Mouse (Mus musculus) adrenal gland, adult (tissue): ENCODE measurements at regions not wholly inside any gene's neighbourhood (a gene's known extent, or its start where the extent isn't known, plus 50 kb on each side); places are given as distances from the start of the nearest gene placed in this dataset.

Source experiments
- DNase-seq, 2 experiments: peaks; one replicate each; pipeline ENCODE4 v3.0.0; 2022 to 2023; ENCODE audit warnings: low spot score in 1 of 2; ENCODE audit not compliant: inconsistent age in 2 of 2

- DNase-seq: no peak
Measured at GRCm38 (mm10) chr11:24677016-24677415, 599.2 kb downstream of the Bcl11a start.

GRCm38 (mm10) chr11:24679581-24679980 is 601.7 kb downstream of the Bcl11a start:
- no peak for DNase-seq

- no peak for DNase-seq
Measured at GRCm38 (mm10) chr11:24682423-24682822, 604.6 kb downstream of the Bcl11a start.

GRCm38 (mm10) chr11:24685545-24686467 is 608.0 kb downstream of the Bcl11a start:
- DNase-seq: no peak

- DNase-seq: no peak
Measured at GRCm38 (mm10) chr11:24688160-24688782, 610.4 kb downstream of the Bcl11a start.

GRCm38 (mm10) chr11:24689807-24690333 is 612.0 kb downstream of the Bcl11a start:
- DNase-seq: peak; percentile 70 to 90

- DNase-seq: no peak
Measured at GRCm38 (mm10) chr11:24693926-24694325, 616.1 kb downstream of the Bcl11a start.

GRCm38 (mm10) chr11:24695010-24695720 is 617.3 kb downstream of the Bcl11a start:
- DNase-seq: no peak

GRCm38 (mm10) chr11:24696561-24696960 is 618.7 kb downstream of the Bcl11a start:
- no peak for DNase-seq

GRCm38 (mm10) chr11:24708790-24709189 is 630.9 kb downstream of the Bcl11a start:
- DNase-seq: no peak

GRCm38 (mm10) chr11:24716539-24717287 is 638.9 kb downstream of the Bcl11a start:
- DNase-seq: no peak

- no peak for DNase-seq
Measured at GRCm38 (mm10) chr11:24724259-24724937, 646.5 kb downstream of the Bcl11a start.

- no peak for DNase-seq
Measured at GRCm38 (mm10) chr11:24726331-24726730, 648.5 kb downstream of the Bcl11a start.

- no peak for DNase-seq
Measured at GRCm38 (mm10) chr11:24727404-24727803, 649.5 kb downstream of the Bcl11a start.

- DNase-seq: no peak
Measured at GRCm38 (mm10) chr11:24731431-24731830, 653.6 kb downstream of the Bcl11a start.

- no peak for DNase-seq
Measured at GRCm38 (mm10) chr11:24739710-24740255, 661.9 kb downstream of the Bcl11a start.

- DNase-seq: no peak
Measured at GRCm38 (mm10) chr11:24740466-24740865, 662.6 kb downstream of the Bcl11a start.

GRCm38 (mm10) chr11:24742561-24742960 is 664.7 kb downstream of the Bcl11a start:
- no peak for DNase-seq

GRCm38 (mm10) chr11:24743439-24743838 is 665.6 kb downstream of the Bcl11a start:
- no peak for DNase-seq

- DNase-seq: peak; percentile 51 to 69
Measured at GRCm38 (mm10) chr11:24745841-24746240, 668.0 kb downstream of the Bcl11a start.
